Mouse (Mus musculus) left cerebral cortex, adult 9 months (tissue): ENCODE measurements around the gene Mief1.

Experiments
- DNase-seq, 2 experiments: peaks; one replicate each; pipeline ENCODE4 v3.0.0; 2022; ENCODE audit warnings: low spot score in 2 of 2

The Mief1 gene

GRCm38 (mm10) chr15:80228071-80228800 is 5.6 kb upstream of the Mief1 start:
- no peak for DNase-seq

DNA sequence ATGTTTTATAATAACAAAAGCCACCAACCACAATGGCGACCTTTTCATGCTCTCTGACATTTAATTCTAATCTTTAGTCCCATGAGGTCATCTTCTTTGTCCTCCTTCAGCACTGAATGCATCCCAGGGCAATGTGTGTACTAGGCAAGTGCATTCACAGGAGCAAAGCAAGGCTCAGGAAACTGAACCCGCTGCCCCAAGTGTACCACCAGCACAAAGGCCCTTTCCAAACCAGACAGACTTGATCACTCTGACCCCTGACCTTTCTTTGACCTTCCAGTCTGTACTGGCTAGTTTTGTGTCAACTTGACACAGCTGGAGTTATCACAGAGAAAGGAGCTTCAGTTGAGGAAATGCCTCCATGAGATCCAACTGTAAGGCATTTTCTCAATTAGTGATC is 1.5 kb upstream of the Mief1 start:
- no peak for DNase-seq

DNA sequence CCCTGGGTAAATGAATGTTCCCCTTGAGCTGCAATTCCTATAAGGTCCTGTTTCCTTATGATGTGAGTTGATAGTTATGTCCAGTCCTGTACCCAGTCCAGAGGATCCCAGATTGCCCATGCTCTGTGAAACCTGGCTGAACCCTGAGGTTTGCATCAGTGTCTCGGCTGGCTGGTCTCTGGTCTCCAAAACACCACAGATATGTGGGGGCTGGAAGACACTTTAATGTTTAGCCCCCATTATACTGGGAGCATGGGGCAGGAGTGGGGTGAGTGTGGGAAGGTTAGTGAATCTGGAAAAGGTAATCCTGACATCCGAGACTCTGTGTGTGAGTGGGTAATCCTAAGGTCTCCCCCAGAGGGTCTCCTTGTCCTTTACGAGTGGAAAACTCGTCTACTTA is 765 bp upstream of the Mief1 start:
- DNase-seq: no peak

- DNase-seq: no peak
Observed at GRCm38 (mm10) chr15:80235535-80235934, 1.7 kb downstream of the Mief1 start, which contains the start of gene AC140267.1. AC140267.1 (plus strand) TSS chr15:80235835.

GRCm38 (mm10) chr15:80248135-80248534 is 14.3 kb downstream of the Mief1 start:
- no peak for DNase-seq

DNA sequence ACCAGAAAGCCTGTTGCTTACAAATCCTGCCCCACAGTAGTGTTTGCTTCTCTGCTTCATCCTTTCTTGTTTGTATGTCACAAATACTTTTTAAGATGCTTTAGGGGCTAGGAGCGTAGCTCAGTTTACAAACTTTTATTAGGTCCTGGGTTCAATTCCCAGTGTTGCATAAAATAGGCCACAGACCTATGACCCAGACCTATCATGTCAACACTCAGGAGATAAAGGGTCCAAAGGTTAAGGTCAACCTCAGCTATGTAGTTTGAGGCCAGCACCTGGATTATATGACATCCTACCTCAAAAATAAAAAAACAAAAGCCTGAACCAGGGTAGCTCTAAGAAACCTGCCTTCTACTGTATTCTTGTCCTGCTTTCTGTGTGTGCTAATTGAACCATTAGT is 14.8 kb downstream of the Mief1 start:
- no peak for DNase-seq

GRCm38 (mm10) chr15:80249672-80250071 is 15.9 kb downstream of the Mief1 start:
- DNase-seq: no peak

- DNase-seq: no peak
Observed at GRCm38 (mm10) chr15:80250586-80250985, 16.8 kb downstream of the Mief1 start.

- DNase-seq: no peak
Observed at GRCm38 (mm10) chr15:80253530-80253929, 19.7 kb downstream of the Mief1 start.

DNA sequence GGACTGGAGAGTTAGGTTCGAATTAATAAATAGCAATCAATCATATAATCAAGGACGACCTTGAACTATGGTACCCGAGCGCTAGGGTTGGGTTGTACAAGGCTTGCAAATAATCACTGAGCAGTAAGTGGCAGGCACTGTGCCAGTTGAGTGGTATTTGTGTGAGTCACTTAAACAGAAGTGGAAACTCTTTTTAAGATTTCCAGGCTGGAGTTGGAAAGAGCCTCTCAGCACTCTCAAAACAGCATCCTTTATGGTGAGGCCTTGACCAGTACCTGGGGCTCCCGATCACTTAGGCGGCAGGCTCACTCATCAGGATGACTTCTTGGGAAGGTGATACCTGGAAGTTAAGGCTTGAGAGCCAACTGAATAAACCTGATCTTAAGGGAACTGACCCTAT is 20.4 kb downstream of the Mief1 start:
- DNase-seq: peak in 1 of 2 experiments; percentile 31

DNA sequence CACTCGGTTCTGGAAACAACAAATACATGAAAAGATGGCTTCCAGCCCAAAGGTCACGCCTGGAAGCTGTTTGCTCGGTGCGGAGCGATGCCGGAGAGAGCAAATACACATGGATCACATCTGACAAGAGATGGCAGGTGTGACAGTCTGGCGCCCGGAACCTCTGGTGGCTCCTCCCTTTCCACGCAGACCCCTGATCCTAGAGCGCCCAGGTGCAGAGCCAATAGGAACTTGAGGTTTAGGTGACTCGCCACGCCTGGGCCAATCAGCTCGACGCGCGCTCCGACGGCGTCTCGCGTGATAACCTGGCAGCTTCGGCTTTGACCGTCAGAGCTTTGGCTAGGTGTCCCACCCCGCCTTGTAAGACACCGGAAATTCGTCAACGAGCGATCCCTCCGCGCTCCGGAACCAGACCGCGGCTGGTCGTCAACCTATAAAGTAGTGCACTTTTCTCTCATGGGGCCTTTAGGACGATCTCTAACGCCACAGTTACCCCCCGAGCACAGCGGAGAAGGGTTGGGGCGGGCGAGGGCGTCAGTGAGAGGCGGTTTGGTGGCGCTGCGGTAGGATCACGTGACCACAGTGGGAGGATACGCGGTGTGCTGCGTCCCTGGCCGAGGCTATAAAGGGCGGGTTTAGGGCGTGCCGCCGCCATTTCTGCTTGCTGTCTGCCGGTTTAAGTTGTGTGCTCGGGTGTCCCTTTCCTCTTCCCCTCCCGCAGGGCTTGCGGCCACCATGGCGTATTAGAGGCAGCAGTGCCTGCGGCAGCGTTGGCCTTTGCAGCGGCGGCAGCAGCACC is 21.2 kb downstream of the Mief1 start, which contains the start of gene Atf4:
Gene Atf4, plus strand, starts transcription at position 338 of the 799 bp plus-strand sequence.
- peak; percentile 99 for DNase-seq

GRCm38 (mm10) chr15:80255646-80256121 is 21.9 kb downstream of the Mief1 start:
- peak in 1 of 2 experiments; percentile 66 for DNase-seq

- DNase-seq: peak in 1 of 2 experiments; percentile 28
Observed at GRCm38 (mm10) chr15:80256242-80256641, 22.4 kb downstream of the Mief1 start.

GRCm38 (mm10) chr15:80256656-80257601 is 23.1 kb downstream of the Mief1 start:
- DNase-seq: no peak

DNA sequence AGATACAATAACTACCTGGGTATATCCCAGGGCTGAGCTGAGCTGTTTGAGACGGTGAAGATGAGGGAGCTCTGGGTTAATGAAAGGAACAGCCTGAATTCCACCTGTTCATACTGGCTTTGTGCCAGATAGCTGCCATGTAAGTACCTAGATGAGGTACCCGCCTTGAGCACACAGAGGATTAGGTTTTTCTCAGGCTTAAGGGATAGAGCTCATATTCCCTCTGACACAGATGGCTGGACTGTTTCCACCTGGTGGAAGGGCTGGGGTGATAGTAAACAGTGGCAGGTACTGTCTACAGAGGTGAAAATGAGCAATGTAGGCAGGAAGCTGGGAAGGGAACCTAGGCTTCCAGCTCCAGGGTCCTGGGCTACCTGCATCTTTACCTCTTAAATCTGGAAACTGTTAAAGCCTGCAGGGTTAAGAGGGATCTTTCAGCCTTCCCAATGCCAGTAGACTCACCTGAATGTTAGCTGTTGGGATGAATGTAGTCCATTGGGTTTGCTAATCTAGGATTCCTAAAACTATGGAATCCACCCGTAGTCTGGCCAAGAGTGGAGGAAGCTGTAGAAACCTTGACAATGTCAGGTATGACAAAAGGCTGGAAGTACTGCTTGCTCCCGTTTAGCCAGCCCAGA is 23.9 kb downstream of the Mief1 start:
- DNase-seq: no peak

- DNase-seq: no peak
Observed at GRCm38 (mm10) chr15:80258240-80259170, 24.7 kb downstream of the Mief1 start.

DNA sequence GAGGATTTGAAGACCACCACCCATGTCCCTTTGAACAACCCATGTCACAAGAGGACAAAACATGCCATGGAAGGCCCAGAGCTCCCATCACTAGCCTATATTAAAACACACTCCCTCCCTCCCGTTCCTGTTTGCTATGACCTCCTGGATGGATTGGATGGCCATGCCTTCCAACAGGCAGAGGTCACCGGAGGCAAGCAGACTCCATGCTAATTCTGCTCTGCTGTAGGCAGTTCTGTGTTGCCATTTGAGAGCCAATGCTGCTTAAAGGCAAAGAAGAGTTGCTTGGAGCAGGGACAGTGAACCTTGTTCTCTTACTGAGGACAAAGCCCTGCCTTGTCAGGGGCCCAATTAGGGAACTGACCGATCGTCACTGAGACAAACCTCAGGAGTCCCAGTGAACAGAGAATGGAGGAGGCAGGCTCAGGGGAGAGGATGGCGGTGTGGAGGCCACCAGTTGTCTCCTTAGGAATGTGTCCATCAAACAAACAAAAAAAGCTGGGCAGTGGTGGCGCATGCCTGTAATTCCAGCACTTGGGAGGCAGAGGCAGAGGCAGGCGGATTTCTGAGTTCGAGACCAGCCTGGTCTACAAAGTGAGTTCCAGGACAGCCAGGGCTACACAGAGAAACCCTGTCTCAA is 25.7 kb downstream of the Mief1 start:
- no peak for DNase-seq

DNA sequence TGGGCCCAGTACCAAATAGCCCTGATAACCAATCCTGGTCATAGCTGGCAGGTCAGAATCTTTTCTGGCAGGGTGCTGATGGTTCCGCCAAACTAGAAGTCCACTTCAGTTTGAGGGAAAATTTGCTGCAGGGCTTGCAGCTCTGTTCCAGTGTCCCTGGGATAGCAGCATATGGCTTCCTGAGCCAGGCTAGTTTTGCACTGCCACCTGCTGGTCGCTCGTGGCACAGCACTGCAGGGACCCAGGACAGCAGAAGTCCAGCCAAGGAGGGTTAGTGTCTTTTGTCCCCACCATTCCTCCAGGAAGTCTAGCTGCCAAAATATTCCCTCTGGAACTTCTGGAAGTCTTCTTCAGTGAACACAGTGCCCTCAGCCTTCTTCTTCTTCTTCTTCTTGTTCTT is 26.9 kb downstream of the Mief1 start:
- DNase-seq: peak in 1 of 2 experiments; percentile 87

DNA sequence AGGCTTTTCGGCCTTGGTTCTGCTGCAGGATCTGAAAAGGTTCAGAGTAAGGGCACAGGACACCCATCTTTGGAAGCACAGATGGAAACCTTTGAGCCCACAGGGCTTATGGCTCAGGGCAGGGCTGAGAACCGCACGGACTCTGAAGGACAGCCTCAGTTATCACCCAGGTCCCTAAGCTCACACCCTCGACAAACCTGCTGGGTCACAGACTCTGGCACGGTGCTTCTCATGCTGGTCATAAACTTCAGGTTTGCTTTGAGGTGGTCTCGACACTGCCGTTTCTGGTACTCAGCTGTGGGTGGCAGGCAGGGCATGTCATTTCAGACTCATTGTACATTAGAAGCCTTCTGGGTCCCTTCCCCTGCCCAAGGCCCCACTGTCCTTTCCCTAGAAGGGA is 27.3 kb downstream of the Mief1 start:
- no peak for DNase-seq
